Mouse (Mus musculus) kidney, adult 2 months (tissue): ENCODE data around the gene Ocln.

Source experiments
- CTCF ChIP-seq: fragments of 200-500 bp; conservative IDR thresholded peaks from 2 replicates; pipeline ENCODE4 v1.5.1; 2011; ENCODE audit warnings: low read depth, mild to moderate bottlenecking, control low read depth, low read length, moderate library complexity, mixed read lengths; ENCODE audit not compliant: insufficient read depth, insufficient read length
- POLR2A ChIP-seq: fragments of 200-500 bp; IDR thresholded peaks from one replicate; pipeline ENCODE4 v1.6.1; 2011; ENCODE audit warnings: low read depth, low read length, control low read depth

DNA sequence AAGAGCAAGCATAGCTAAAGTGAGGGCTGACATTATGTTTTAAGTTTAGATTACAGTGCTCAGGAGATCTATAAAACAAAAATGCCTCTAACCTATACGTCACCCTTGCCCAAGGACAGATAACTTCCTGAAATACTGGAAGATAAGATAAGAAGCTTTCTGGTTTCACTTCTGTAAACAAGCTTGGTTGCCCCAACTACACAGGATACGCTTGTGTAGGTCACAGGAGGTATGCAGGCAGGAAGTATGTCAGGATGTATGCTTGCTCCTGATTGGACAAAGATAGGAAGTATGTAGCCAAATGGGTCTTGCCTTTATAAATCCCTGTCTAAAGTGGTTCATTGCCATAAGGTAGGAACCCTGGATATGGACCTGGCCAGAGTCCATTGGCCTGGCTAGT is 23.4 kb upstream of the Ocln start:
- TF ChIP-seq POLR2A: no peak
- no peak for TF ChIP-seq CTCF
